Mouse (Mus musculus) CH12.LX (cell line): ENCODE data around the gene Tsc1. TPM values are rescaled to one million over a fixed set of nuclear protein-coding genes. Genes with fewer than 3 reads are reported as not detected.

Experiments
- DNase-seq: peaks from one replicate; pipeline ENCODE4 v3.0.0-alpha.2; 2013; ENCODE audit errors: extremely low read depth
- H3K27ac ChIP-seq: 2 replicates; pipeline ENCODE4 v1.5.1; 2012; ENCODE audit warnings: low read depth, mild to moderate bottlenecking, control low read depth, moderate library complexity; ENCODE audit not compliant: insufficient read depth
- H3K27me3 ChIP-seq: replicated peaks from 2 replicates; pipeline ENCODE3; 2012; ENCODE audit warnings: inconsistent platforms
- H3K36me3 ChIP-seq, 2 experiments: replicated peaks in 1 of 2; 2 replicates each; pipeline versions ENCODE3 to v1.6.1; 2012; ENCODE audit warnings: inconsistent platforms in 1 of 2, low read length in 1 of 2, mild to moderate bottlenecking in 1 of 2, mixed read lengths in 1 of 2, moderate library complexity in 1 of 2; ENCODE audit not compliant: control insufficient read depth in 1 of 2, insufficient read depth in 1 of 2
- H3K4me1 ChIP-seq, 2 experiments: 2 replicates each; pipeline ENCODE4 v1.6.1; 2012; ENCODE audit warnings: inconsistent platforms in 1 of 2, moderate library complexity in 1 of 2; ENCODE audit not compliant: insufficient read depth in 2 of 2, control insufficient read depth in 1 of 2
- H3K4me2 ChIP-seq: 2 replicates; pipeline ENCODE4 v1.6.1; 2012; ENCODE audit warnings: low read depth, mild to moderate bottlenecking, control low read depth; ENCODE audit not compliant: poor library complexity, insufficient read depth, severe bottlenecking
- H3K4me3 ChIP-seq, 3 experiments: fragments of 150-350 bp in 1 of 3; sonication (generic) in 1 of 3; replicated peaks in 1 of 3; 2 replicates each; pipeline versions ENCODE3 to v1.5.1; 2011 to 2012; ENCODE audit warnings: low read depth in 2 of 3, low read length in 2 of 3, mild to moderate bottlenecking in 2 of 3, moderate library complexity in 2 of 3, control low read depth in 1 of 3, improper control_type of control experiment in 1 of 3, inconsistent platforms in 1 of 3, mixed read lengths in 1 of 3; ENCODE audit not compliant: poor library complexity in 1 of 3
- H3K79me2 ChIP-seq: replicated peaks from 2 replicates; pipeline ENCODE4 v1.6.1; 2012; ENCODE audit warnings: mild to moderate bottlenecking, moderate library complexity; ENCODE audit not compliant: control insufficient read depth, poor library complexity, insufficient read depth, severe bottlenecking; ENCODE audit errors: extremely low read depth
- H3K9ac ChIP-seq: 2 replicates; pipeline ENCODE4 v1.6.1; 2012; ENCODE audit warnings: low read depth, mild to moderate bottlenecking, control low read depth, moderate library complexity; ENCODE audit not compliant: insufficient read depth
- H3K9me3 ChIP-seq: replicated peaks from 2 replicates; pipeline ENCODE3; 2012; ENCODE audit warnings: low read length, inconsistent platforms, mixed read lengths
- BHLHE40 ChIP-seq: IDR thresholded peaks from 2 replicates; pipeline ENCODE4 v1.6.1; 2011; ENCODE audit warnings: mild to moderate bottlenecking, low read depth, low read length, improper control_type of control experiment
- CHD1 ChIP-seq: IDR thresholded peaks from 2 replicates; pipeline ENCODE4 v1.6.1; 2012; ENCODE audit warnings: low read depth, low read length, improper control_type of control experiment, inconsistent platforms
- CHD2 ChIP-seq: IDR thresholded peaks from 2 replicates; pipeline ENCODE4 v1.6.1; 2011; ENCODE audit warnings: low read length, improper control_type of control experiment
- E2F4 ChIP-seq: IDR thresholded peaks from 2 replicates; pipeline ENCODE4 v1.6.1; 2011; ENCODE audit warnings: low read depth, low read length, improper control_type of control experiment; ENCODE audit not compliant: insufficient replicate concordance
- ELF1 ChIP-seq: IDR thresholded peaks from 2 replicates; pipeline ENCODE4 v1.6.1; 2014; ENCODE audit warnings: low read depth, mild to moderate bottlenecking, inconsistent platforms, low read length, improper control_type of control experiment
- EP300 ChIP-seq: IDR thresholded peaks from 2 replicates; pipeline ENCODE4 v1.6.1; 2011; ENCODE audit warnings: low read length, improper control_type of control experiment
- ETS1 ChIP-seq: conservative IDR thresholded peaks from 2 replicates; pipeline ENCODE4 v1.6.1; 2012; ENCODE audit warnings: low read depth, mild to moderate bottlenecking, inconsistent platforms, low read length, improper control_type of control experiment, moderate library complexity
- IRF4 ChIP-seq: IDR thresholded peaks from 2 replicates; pipeline ENCODE4 v1.6.1; 2014; ENCODE audit warnings: low read depth, mild to moderate bottlenecking, inconsistent platforms, low read length, improper control_type of control experiment
- JUND ChIP-seq: conservative IDR thresholded peaks from 2 replicates; pipeline ENCODE4 v1.6.1; 2011; ENCODE audit warnings: low read depth, low read length, improper control_type of control experiment
- KAT2A ChIP-seq: IDR thresholded peaks from 2 replicates; pipeline ENCODE4 v1.6.1; 2012; ENCODE audit warnings: low read length, improper control_type of control experiment, inconsistent platforms; ENCODE audit not compliant: insufficient replicate concordance
- MAFK ChIP-seq: IDR thresholded peaks from 2 replicates; pipeline ENCODE4 v1.6.1; 2011; ENCODE audit warnings: low read length, improper control_type of control experiment; ENCODE audit not compliant: insufficient replicate concordance
- MAX ChIP-seq: IDR thresholded peaks from 2 replicates; pipeline ENCODE4 v1.6.1; 2011; ENCODE audit warnings: low read length, improper control_type of control experiment
- MEF2A ChIP-seq: IDR thresholded peaks from 2 replicates; pipeline ENCODE4 v1.6.1; 2014; ENCODE audit warnings: low read depth, mild to moderate bottlenecking, inconsistent platforms, low read length, improper control_type of control experiment, borderline replicate concordance
- MXI1 ChIP-seq: IDR thresholded peaks from 2 replicates; pipeline ENCODE4 v1.6.1; 2011; ENCODE audit warnings: mild to moderate bottlenecking, low read depth, low read length, improper control_type of control experiment
- MYC ChIP-seq: IDR thresholded peaks from 2 replicates; pipeline ENCODE4 v1.6.1; 2011; ENCODE audit warnings: low read depth, mild to moderate bottlenecking, improper control_type of control experiment, low read length
- NRF1 ChIP-seq: IDR thresholded peaks from 2 replicates; pipeline ENCODE4 v1.6.1; 2014; ENCODE audit warnings: low read depth, mild to moderate bottlenecking, inconsistent platforms, low read length, improper control_type of control experiment, moderate library complexity
- PAX5 ChIP-seq: IDR thresholded peaks from 2 replicates; pipeline ENCODE4 v1.6.1; 2012; ENCODE audit warnings: low read length, inconsistent platforms, mixed read lengths
- POLR2A ChIP-seq: IDR thresholded peaks from 2 replicates; pipeline ENCODE4 v1.6.1; 2011; ENCODE audit warnings: low read depth, mild to moderate bottlenecking, improper control_type of control experiment, low read length
- POLR2AphosphoS2 ChIP-seq: IDR thresholded peaks from 2 replicates; pipeline ENCODE4 v1.6.1; 2011; ENCODE audit warnings: low read depth, low read length, improper control_type of control experiment
- RAD21 ChIP-seq: IDR thresholded peaks from 2 replicates; pipeline ENCODE4 v1.6.1; 2011; ENCODE audit warnings: low read depth, mild to moderate bottlenecking, low read length, improper control_type of control experiment, moderate library complexity
- RCOR1 ChIP-seq: conservative IDR thresholded peaks from 2 replicates; pipeline ENCODE4 v1.6.1; 2012; ENCODE audit warnings: low read depth, mild to moderate bottlenecking, inconsistent platforms, low read length, improper control_type of control experiment
- SMC3 ChIP-seq: IDR thresholded peaks from 2 replicates; pipeline ENCODE4 v1.6.1; 2011; ENCODE audit warnings: low read depth, low read length, improper control_type of control experiment
- TBP ChIP-seq: conservative IDR thresholded peaks from 2 replicates; pipeline ENCODE4 v1.6.1; 2011; ENCODE audit warnings: low read depth, low read length, improper control_type of control experiment
- TCF12 ChIP-seq: IDR thresholded peaks from 2 replicates; pipeline ENCODE4 v1.6.1; 2014; ENCODE audit warnings: low read depth, mild to moderate bottlenecking, inconsistent platforms, low read length, improper control_type of control experiment
- UBTF ChIP-seq: IDR thresholded peaks from 2 replicates; pipeline ENCODE4 v1.6.1; 2012; ENCODE audit warnings: low read depth, mild to moderate bottlenecking, inconsistent platforms, low read length, improper control_type of control experiment, moderate library complexity
- USF2 ChIP-seq: conservative IDR thresholded peaks from 2 replicates; pipeline ENCODE4 v1.6.1; 2011; ENCODE audit warnings: low read depth, low read length, improper control_type of control experiment
- ZC3H11A ChIP-seq: IDR thresholded peaks from 2 replicates; pipeline ENCODE4 v1.6.1; 2012; ENCODE audit warnings: low read depth, mild to moderate bottlenecking, inconsistent platforms, low read length, improper control_type of control experiment
- ZKSCAN1 ChIP-seq: IDR thresholded peaks from 2 replicates; pipeline ENCODE4 v1.6.1; 2012; ENCODE audit warnings: low read depth, inconsistent platforms, low read length, improper control_type of control experiment, borderline replicate concordance
- ZMIZ1 ChIP-seq: IDR thresholded peaks from 2 replicates; pipeline ENCODE4 v1.6.1; 2012; ENCODE audit warnings: low read depth, mild to moderate bottlenecking, inconsistent platforms, low read length, improper control_type of control experiment
- dilution Hi-C: fragments of 300-500 bp; cut with MboI; formaldehyde crosslinking; loops from 2 replicates; pipeline ENCODE4 v1.14.3; 2020; ENCODE audit warnings: low sequenced_read_pairs; ENCODE audit not compliant: extremely low pct_unique_long_range_greater_than_20kb, extremely low pct_ligation_motif_present
- in situ Hi-C: fragments of 300-500 bp; cut with MboI; formaldehyde crosslinking; loops from 3 replicates; pipeline ENCODE4 v1.14.3; 2019; ENCODE audit warnings: low sequenced_read_pairs, low pct_ligation_motif_present, low pct_unique_long_range_greater_than_20kb, mixed read lengths
- polyA plus RNA-seq: library from polyadenylated mRNA; unstranded; fragments of >175 nt; gene quantifications from 2 replicates; pipeline ENCODE4 v1.2.1, GENCODE M21; 2012; ENCODE audit warnings: low read depth; ENCODE audit not compliant: insufficient read length
- total RNA-seq, 2 experiments: library from RNA; depleted of rRNA; stranded (reverse); fragments of 300-350 nt in 1 of 2; fragments of >200 nt in 1 of 2; gene quantifications; 2 replicates each; pipeline ENCODE4 v1.2.3; 2012 to 2014

Gene Tsc1
- total and polyA plus RNA-seq, 3 experiments, result 8.1 to 13.4 (median 9.5) TPM

GRCm38 (mm10) chr2:28692692-28693091 is 51.7 kb downstream of the Tsc1 start:
- H3K36me3 ChIP-seq, result peaks cover 10 to 70% of the 10 kb centered on the region in 2 experiments
- no peak for TF ChIP-seq IRF4
- no peak for TF ChIP-seq CHD2
- no peak for TF ChIP-seq ETS1
- no peak for TF ChIP-seq NRF1
- no peak for TF ChIP-seq E2F4
- TF ChIP-seq UBTF, result no peak
- TF ChIP-seq TBP, result no peak
- no peak for TF ChIP-seq RCOR1
- no peak for TF ChIP-seq MEF2A
- no peak for TF ChIP-seq USF2
- H3K9me3 ChIP-seq, result no peaks in the 10 kb centered on the region
- DNase-seq, result no peak
- H3K9ac ChIP-seq, result no peak overlapping the region
- in situ Hi-C loops, result no loop called here
- no peaks in the 10 kb centered on the region for H3K27me3 ChIP-seq
- H3K27ac ChIP-seq, result no peak overlapping the region
- dilution Hi-C loops, result no loop called here
- no peaks in the 10 kb centered on the region for H3K79me2 ChIP-seq
- H3K4me1 ChIP-seq, result peaks cover 2 to 9% of the 10 kb centered on the region in 2 experiments; a peak in 3 of 4 replicates
- H3K4me2 ChIP-seq, result no peak overlapping the region
- no peak overlapping the region for H3K4me3 ChIP-seq

DNA sequence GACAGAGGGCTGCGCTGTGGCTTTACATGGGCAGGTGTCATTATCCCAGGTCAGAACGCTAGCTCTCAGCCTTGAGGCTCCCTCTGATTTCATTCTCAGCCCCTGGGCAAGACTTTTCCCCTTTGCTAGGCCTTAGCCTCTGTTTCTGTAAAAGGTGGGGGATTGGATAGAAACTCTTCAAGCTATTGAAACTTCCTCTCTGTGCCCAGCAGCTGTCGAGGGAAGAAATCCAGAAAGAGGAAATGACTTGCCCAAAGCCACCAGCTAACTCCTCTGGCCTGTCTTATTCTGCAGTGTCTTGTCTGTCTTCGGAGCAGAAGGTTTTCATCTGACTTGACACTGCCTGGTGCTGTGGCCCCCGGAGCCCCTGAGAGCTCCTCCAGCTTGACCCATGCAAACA is 57.5 kb downstream of the Tsc1 start:
- Histone ChIP-seq H3K79me2 (no peaks in the 10 kb centered on the region), H3K27ac (peak overlapping the region; percentile 53), H3K27me3 (no peaks in the 10 kb centered on the region), H3K4me2 (peak overlapping the region; percentile 68), H3K36me3 (peaks cover 0 to 23% of the 10 kb centered on the region in 2 experiments), H3K4me3 (peak overlapping the region in 2 of 3 experiments; percentile 54 to 67), H3K9me3 (no peaks in the 10 kb centered on the region), H3K4me1 (peaks cover 10 to 48% of the 10 kb centered on the region in 2 experiments), H3K9ac (peak overlapping the region; percentile 14; the same call in 1 of the 2 replicates)
- TF ChIP-seq ZKSCAN1, result no peak
- TF ChIP-seq UBTF, result no peak
- TF ChIP-seq CHD2, result no peak
- TF ChIP-seq TBP, result peak; percentile 75; the same call in 1 of the 2 replicates
- no peak for TF ChIP-seq KAT2A
- TF ChIP-seq IRF4, result peak; percentile 80
- TF ChIP-seq MYC, result no peak
- no peak for TF ChIP-seq MAFK
- no peak for TF ChIP-seq MAX
- TF ChIP-seq SMC3, result no peak; the same call in 1 of the 2 replicates
- no peak for TF ChIP-seq RCOR1
- no peak for TF ChIP-seq RAD21
- TF ChIP-seq TCF12, result peak; percentile 40; the same call in 1 of the 2 replicates
- no peak for TF ChIP-seq ELF1
- TF ChIP-seq ZMIZ1, result no peak
- TF ChIP-seq POLR2A, result no peak
- TF ChIP-seq POLR2AphosphoS2, result no peak
- TF ChIP-seq PAX5, result no peak
- no peak for TF ChIP-seq ZC3H11A
- TF ChIP-seq NRF1, result no peak
- TF ChIP-seq USF2, result no peak
- TF ChIP-seq EP300, result peak; percentile 82
- 0 out of 2 replicates have a peak, but pooled peaks have one; percentile 19 for TF ChIP-seq BHLHE40
- 0 out of 2 replicates have a peak, but pooled peaks have one; percentile 34 for TF ChIP-seq MXI1
- TF ChIP-seq JUND, result no peak
- no peak for TF ChIP-seq CHD1
- no peak; the same call in 1 of the 2 replicates for TF ChIP-seq MEF2A
- TF ChIP-seq ETS1, result 0 out of 2 replicates have a peak, but pooled peaks have one; percentile 19
- DNase-seq, result peak; percentile 82
- in situ Hi-C loops (no loop called here), dilution Hi-C loops (no loop called here)
